Mouse (Mus musculus) stomach, postnatal 0 days (tissue): ENCODE data around the gene Zbtb24. TPM values are rescaled to one million over a fixed set of nuclear protein-coding genes. Genes with fewer than 3 reads are reported as not detected.

Source experiments
- ATAC-seq: fragments of 200-750 bp; cut with Nextera tagmentation; 2 replicates; pipeline ENCODE4 v1.8.0; 2017; ENCODE audit not compliant: low FRiP score, low TSS enrichment
- DNase-seq: peaks from one replicate; pipeline ENCODE4 v3.0.0-alpha.2; 2016; ENCODE audit warnings: low spot score
- H3K27ac ChIP-seq: fragments of 300-500 bp; sonication (generic); replicated peaks from 2 replicates; pipeline ENCODE4 v1.5.1; 2014; ENCODE audit warnings: mild to moderate bottlenecking, control low read depth
- H3K27me3 ChIP-seq: fragments of 300-500 bp; sonication (generic); 2 replicates; pipeline ENCODE4 v1.6.1; 2014; ENCODE audit warnings: low read length; ENCODE audit not compliant: control insufficient read depth, insufficient read depth
- H3K36me3 ChIP-seq: fragments of 300-500 bp; sonication (generic); 2 replicates; pipeline ENCODE4 v1.6.1; 2014; ENCODE audit warnings: low read length, mixed read lengths; ENCODE audit not compliant: control insufficient read depth, insufficient read depth
- H3K4me1 ChIP-seq: fragments of 300-500 bp; sonication (generic); replicated peaks from 2 replicates; pipeline ENCODE4 v1.6.1; 2014; ENCODE audit warnings: antibody characterized with exemption; ENCODE audit not compliant: control insufficient read depth, insufficient read depth
- H3K4me2 ChIP-seq: fragments of 300-500 bp; sonication (generic); replicated peaks from 2 replicates; pipeline ENCODE4 v1.6.1; 2014; ENCODE audit warnings: low read depth, mild to moderate bottlenecking, control low read depth, moderate library complexity
- H3K4me3 ChIP-seq: fragments of 300-500 bp; sonication (generic); 2 replicates; pipeline ENCODE4 v1.5.1; 2014; ENCODE audit warnings: low read depth, low read length, control low read depth
- H3K9ac ChIP-seq: fragments of 300-500 bp; sonication (generic); 2 replicates; pipeline ENCODE4 v1.6.1; 2014; ENCODE audit warnings: mild to moderate bottlenecking, low read length, control low read depth, mixed read lengths
- H3K9me3 ChIP-seq: fragments of 300-500 bp; sonication (generic); 2 replicates; pipeline ENCODE4 v1.6.1; 2016; ENCODE audit warnings: low read length; ENCODE audit not compliant: control insufficient read depth
- CTCF ChIP-seq: IDR thresholded peaks from 2 replicates; pipeline ENCODE4 v1.5.1; 2016; ENCODE audit warnings: antibody characterized with exemption, low read depth, mild to moderate bottlenecking, moderate library complexity
- EP300 ChIP-seq: optimal IDR thresholded peaks from 2 replicates; pipeline ENCODE3; 2016; ENCODE audit warnings: antibody characterized with exemption
- WGBS: fragments of 180-500 bp; shearing (Covaris S2); extraction: QIAGEN DNeasy Blood & Tissue Kit; methylation state at CpG from one replicate; pipeline ENCODE4 v1.1.7; 2014; 5-methylcytosine and 5-hydroxymethylcytosine counted together
- polyA plus RNA-seq: library from polyadenylated mRNA; unstranded; fragments of >200 nt; fragmentation: Nextera tagmentation; extraction: Ambion mirVana; gene quantifications from 2 replicates; pipeline ENCODE4 v1.2.1, GENCODE M21; 2015

Gene Zbtb24
- polyA plus RNA-seq, 1 experiment from 2014 or later, result 8.6 TPM

DNA sequence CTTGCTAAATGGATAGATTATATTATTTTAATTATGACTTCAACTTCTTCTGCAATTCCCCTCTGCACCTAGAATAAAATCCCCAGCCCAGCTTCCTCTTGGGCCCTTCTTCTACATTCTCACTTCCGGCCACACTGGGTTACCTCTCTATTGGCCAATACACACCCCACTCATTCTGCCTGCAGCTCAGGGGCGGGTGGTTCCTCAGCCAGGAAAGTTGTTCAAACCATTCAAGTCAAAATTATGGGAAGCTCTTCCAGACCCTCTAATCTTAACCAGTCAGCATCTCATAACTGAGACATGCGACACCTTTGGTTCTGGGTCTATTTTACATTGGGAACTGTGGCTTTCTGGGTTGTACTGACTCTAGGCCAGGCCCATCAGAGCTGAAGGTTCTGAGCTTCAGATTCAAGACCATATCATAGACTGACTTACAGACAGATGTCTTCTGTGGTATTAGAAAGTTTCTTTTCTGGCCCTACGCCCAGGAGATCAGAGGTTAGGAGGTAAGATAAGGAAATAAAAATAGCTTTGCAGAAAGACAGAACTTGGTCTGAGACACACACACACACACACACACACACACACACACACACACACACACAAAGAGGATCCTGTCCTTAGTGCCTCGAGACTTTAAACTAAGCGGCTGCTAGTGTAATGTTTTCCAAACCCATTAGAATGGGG is 23.7 kb downstream of the Zbtb24 start:
- Histone ChIP-seq H3K4me3 (no peak overlapping the region), H3K4me1 (0 out of 2 replicates have a peak, but pooled peaks cover 3% of the 10 kb centered on the region), H3K27me3 (no peaks in the 10 kb centered on the region), H3K27ac (peak overlapping the region; percentile 74), H3K9me3 (no peaks in the 10 kb centered on the region), H3K36me3 (no peaks in the 10 kb centered on the region), H3K9ac (no peak overlapping the region), H3K4me2 (no peak overlapping the region)
- ATAC-seq (no peak), DNase-seq (peak; percentile 47)
- TF ChIP-seq CTCF, result no peak
- no peak for TF ChIP-seq EP300
- WGBS, result 47% methylated on average over 6 of the region's 6 CpGs

DNA sequence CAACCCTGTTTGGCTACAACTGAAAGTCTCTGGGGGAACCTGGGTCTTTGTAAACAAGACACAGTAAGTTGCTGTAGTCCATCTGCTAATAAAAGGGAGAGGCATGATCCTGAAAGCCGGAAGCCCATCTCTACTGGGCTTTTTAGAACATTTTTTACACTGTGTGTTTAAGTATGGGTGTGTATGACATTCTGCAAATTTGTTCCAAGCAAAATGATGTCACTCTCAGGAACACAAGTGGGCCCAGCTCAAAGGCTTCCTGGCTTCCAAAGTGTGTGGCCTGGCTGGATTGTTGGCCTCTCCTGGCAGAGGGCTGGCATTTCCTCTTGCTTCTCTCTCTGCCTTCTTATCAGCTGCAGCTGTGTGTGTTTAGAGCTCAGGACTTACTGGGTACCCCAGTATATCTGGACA is 24.8 kb downstream of the Zbtb24 start:
- WGBS, result 13% methylated on average over 1 of the region's 1 CpGs
- Histone ChIP-seq H3K4me1 (0 out of 2 replicates have a peak, but pooled peaks cover 3% of the 10 kb centered on the region), H3K9ac (no peak overlapping the region), H3K27me3 (no peaks in the 10 kb centered on the region), H3K4me2 (no peak overlapping the region), H3K9me3 (no peaks in the 10 kb centered on the region), H3K27ac (peak overlapping the region; percentile 92), H3K4me3 (no peak overlapping the region), H3K36me3 (0 out of 2 replicates have a peak, but pooled peaks cover 3% of the 10 kb centered on the region)
- peak; percentile 43 for ATAC-seq
- TF ChIP-seq EP300 (no peak), CTCF (no peak)
- peak; percentile 46 for DNase-seq

DNA sequence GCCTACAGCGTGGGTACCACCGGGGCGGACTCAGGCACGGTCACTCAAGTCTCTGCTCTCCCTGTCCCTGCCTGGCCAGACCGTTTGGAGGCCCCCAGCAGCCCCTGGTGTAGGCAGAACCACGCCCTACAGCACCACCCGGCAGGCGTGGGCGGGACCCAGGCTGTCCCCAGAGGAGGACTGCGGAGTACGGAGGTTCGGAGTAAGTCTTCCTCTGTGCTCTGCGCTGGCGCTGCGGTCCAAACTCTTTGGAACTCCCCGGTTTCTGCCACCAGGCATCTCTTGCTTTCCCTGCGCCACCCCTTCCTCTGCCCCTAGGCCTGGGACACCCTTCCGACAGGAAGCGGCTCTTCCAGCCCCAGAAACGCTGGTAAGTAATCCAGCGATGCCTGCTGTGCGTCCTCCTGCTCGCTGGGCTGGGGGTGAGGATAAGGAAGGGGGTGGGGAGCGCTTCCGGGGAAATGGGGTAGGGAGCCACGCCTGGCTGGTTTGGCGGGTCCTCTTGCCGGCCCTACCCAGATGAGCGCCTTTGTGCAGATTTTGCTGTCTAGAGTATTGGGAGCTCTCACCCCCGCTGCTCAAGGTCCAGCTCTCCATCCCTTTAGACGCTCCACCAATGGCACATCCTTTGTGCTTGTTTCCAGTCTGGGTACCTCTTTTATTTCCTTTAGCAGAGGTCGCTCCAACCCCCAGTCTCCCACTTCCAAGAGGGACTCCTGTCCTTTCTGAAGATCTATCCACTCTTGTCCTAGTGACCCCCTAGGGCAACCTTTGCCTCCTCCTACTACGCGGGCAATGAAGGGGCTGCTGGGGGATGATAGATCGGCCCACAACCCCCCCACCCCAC is 26.2 kb downstream of the Zbtb24 start, which contains the start of gene Mical1:
Gene Mical1 (plus strand): TSS at position 144 of the 847 bp plus-strand sequence.
- H3K4me3 ChIP-seq, result peak within 1 kb of the TSS; percentile 59
- H3K9ac ChIP-seq, result peak within 1 kb of the TSS; percentile 76
- H3K4me1 ChIP-seq, result 0 out of 2 replicates have a peak, but pooled peaks cover 3% of the 10 kb centered on the region
- ATAC-seq, result peak; percentile 50; the same call in 1 of the 2 replicates
- peaks cover 6% of the 10 kb centered on the region; the same call in 1 of the 2 replicates for H3K36me3 ChIP-seq
- TF ChIP-seq EP300, result no peak
- H3K27me3 ChIP-seq, result no peaks in the 10 kb centered on the region
- H3K4me2 ChIP-seq, result peak within 1 kb of the TSS; percentile 80
- no peaks in the 10 kb centered on the region for H3K9me3 ChIP-seq
- H3K27ac ChIP-seq, result peak within 1 kb of the TSS; percentile 92
- WGBS, result under 1% methylated on average over 35 of the region's 35 CpGs
- peak; percentile 70 for DNase-seq

DNA sequence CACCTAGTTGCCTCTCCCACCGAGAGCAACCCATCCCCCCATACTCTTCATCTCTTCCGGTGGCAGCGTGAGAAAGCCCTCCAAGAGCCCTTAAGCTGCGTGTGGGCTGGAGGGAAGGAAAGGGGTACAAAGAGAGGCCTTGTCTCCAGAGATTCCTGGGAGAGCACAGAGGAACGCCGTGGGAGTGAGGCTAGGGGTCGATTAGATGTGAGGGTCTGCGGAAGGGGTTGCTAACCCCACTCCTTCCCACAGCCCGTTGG is 26.8 kb downstream of the Zbtb24 start:
- Histone ChIP-seq H3K36me3 (peaks cover 6% of the 10 kb centered on the region; the same call in 1 of the 2 replicates), H3K9me3 (no peaks in the 10 kb centered on the region), H3K27me3 (no peaks in the 10 kb centered on the region), H3K9ac (peak overlapping the region; percentile 76), H3K4me3 (peak overlapping the region; percentile 59), H3K4me2 (peak overlapping the region; percentile 80), H3K27ac (peak overlapping the region; percentile 92), H3K4me1 (0 out of 2 replicates have a peak, but pooled peaks cover 3% of the 10 kb centered on the region)
- DNase-seq, result no peak
- WGBS, result 3% methylated on average over 9 of the region's 9 CpGs
- no peak; the same call in 1 of the 2 replicates for ATAC-seq
- no peak for TF ChIP-seq EP300
- TF ChIP-seq CTCF, result no peak

DNA sequence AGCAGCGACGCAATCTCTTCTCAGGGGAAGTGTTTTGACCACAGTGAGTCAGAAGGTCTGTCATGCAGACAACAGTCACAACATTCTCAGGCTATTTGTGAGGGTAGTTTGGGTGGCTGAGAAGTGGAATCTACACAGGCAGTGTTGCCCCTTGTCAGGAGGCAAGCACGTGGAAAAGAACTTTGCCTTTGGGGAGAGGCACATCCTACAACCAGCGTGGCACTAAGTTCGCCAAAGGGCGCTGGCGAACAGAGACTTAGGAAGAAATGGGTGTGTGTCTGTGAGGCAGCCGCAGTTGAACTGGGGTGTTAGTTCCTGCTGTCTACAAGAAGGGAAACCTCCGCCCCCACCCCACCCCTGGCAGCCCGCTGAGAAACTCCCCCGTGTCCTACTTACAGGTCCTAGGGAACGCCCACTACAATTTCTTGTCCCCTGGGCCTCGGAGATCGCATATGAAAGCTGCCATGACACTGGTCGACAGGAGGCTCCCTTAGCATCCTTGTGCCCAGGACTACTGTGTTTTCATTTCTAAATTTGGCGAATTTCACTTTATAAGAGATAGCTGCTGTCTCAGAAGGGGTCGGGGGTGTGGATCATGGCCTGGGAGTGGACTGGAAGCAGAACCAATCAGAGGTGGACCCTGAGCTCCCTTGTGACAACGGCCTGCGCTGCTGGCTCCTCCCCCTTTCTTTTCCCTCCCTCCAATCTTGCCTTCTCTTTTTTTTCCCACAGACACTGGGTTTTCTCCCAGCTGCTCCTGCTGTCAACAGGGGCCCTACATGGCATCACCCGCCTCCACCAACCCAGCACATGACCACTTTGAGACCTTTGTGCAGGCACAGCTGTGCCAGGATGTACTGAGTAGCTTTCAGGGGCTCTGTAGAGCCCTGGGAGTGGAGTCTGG is 27.3 kb downstream of the Zbtb24 start:
- peak overlapping the region; percentile 92 for H3K27ac ChIP-seq
- H3K4me2 ChIP-seq, result peak overlapping the region; percentile 80
- 5% methylated on average over 20 of the region's 20 CpGs for WGBS
- H3K9me3 ChIP-seq, result no peaks in the 10 kb centered on the region
- H3K36me3 ChIP-seq, result peaks cover 6% of the 10 kb centered on the region; the same call in 1 of the 2 replicates
- TF ChIP-seq CTCF, result no peak
- TF ChIP-seq EP300, result no peak
- ATAC-seq, result peak; percentile 80
- H3K27me3 ChIP-seq, result no peaks in the 10 kb centered on the region
- H3K9ac ChIP-seq, result peak overlapping the region; percentile 76
- peak; percentile 68 for DNase-seq
- peak overlapping the region; percentile 59 for H3K4me3 ChIP-seq
- 0 out of 2 replicates have a peak, but pooled peaks cover 3% of the 10 kb centered on the region for H3K4me1 ChIP-seq
